Mouse (Mus musculus): ENCODE data around the gene Fam228b. TPM values are rescaled to one million over a fixed set of nuclear protein-coding genes. Genes with fewer than 3 reads are reported as not detected.
"Not testable (repeated sequence)": the region's sequence is repeated elsewhere in the genome, so short reads cannot be mapped to it uniquely, and the experiment has no call there.

Fam228b gene
- polyA plus RNA-seq, 1 experiment from 2014 or later: 0.11 TPM

DNA sequence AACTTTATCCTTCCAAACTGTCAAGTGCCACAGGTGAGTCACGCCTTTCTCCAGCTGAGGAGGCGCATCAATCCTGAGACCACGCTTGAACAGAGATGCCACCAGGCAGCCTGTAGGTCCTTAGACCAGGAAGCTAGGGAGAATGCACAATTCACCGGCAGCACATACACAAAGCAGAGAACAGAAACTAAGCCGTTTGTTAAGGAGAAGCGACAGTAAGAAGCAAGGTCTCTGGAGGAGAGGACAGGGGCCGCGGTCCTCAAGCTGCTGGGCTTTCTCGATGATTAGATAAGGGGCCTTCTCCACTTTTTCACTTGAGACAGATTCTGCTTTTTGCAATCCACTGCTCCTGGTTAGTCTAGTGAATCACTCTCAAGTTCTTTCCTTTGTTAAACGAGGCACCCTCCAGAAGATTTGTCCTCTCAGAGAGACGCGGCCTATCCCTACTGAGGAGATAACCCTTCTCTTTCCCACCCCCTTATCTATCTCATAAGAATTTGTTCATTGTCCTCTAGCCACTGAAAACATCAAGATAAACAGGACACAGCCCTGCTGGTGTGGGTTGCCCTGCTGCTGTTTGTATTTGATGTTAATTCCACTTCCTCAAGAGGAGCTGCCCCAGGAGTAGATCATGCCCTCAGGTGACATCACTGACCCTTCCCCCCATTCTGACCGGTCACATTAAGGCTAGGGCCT is 49.9 kb downstream of the Fam228b start:
- H3K79me2 ChIP-seq (ENCODE audit: inconsistent target): no peaks in the 10 kb centered on the region
- H3K4me3 ChIP-seq (ENCODE audit: inconsistent target): no peak overlapping the region
- no peaks in the 10 kb centered on the region for H3K36me3 ChIP-seq (ENCODE audit: inconsistent target)
- no peak overlapping the region for H3K27ac ChIP-seq
- 41% methylated on average over 12 of the region's 13 CpGs for WGBS (ENCODE audit: missing documents)

- no peak overlapping the region for H3K27ac ChIP-seq
- no peaks in the 10 kb centered on the region for H3K79me2 ChIP-seq (ENCODE audit: inconsistent target)
- H3K4me3 ChIP-seq (ENCODE audit: inconsistent target): no peak overlapping the region
- H3K36me3 ChIP-seq (ENCODE audit: inconsistent target): peaks cover 10% of the 10 kb centered on the region; the same call in 1 of the 2 replicates
- WGBS (ENCODE audit: missing documents): 2% methylated on average over 7 of the region's 7 CpGs
Measured at GRCm38 (mm10) chr12:4717417-4717816, 51.6 kb downstream of the Fam228b start.

- Histone ChIP-seq H3K36me3 (ENCODE audit: inconsistent target) (peaks cover 27% of the 10 kb centered on the region), H3K4me3 (ENCODE audit: inconsistent target) (no peak overlapping the region), H3K27ac (no peak overlapping the region), H3K79me2 (ENCODE audit: inconsistent target) (no peaks in the 10 kb centered on the region)
- 93% methylated on average over 10 of the region's 10 CpGs for WGBS (ENCODE audit: missing documents)
Measured at GRCm38 (mm10) chr12:4715606-4716005, 53.5 kb downstream of the Fam228b start.

- no peak overlapping the region for H3K4me3 ChIP-seq (ENCODE audit: inconsistent target)
- no peak overlapping the region for H3K27ac ChIP-seq
- no peaks in the 10 kb centered on the region for H3K79me2 ChIP-seq (ENCODE audit: inconsistent target)
- 96% methylated on average over 4 of the region's 4 CpGs for WGBS (ENCODE audit: missing documents)
- H3K36me3 ChIP-seq (ENCODE audit: inconsistent target): peaks cover 50% of the 10 kb centered on the region
Measured at GRCm38 (mm10) chr12:4713361-4713760, 55.7 kb downstream of the Fam228b start.

DNA sequence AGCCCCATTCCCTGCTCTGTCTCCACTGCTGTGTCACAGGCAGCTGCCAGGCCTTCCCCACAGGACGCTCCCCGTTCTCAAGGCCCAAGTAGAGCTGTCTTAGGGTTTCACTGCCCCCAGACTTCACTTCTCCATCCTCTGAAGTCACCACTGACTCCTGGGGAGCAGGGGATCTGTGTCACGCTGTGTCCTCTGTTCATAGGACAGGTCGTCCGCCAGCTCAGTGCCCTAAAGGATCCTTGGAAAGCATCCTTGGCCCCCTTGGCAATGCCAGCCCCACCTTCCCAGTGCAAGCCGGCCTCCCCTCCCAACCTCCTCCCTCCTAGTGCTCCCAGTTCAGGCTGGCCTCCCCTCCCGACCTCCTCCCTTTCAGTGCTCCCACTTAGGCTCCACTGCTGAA is 59.1 kb downstream of the Fam228b start:
- WGBS (ENCODE audit: missing documents): 88% methylated on average over 5 of the region's 7 CpGs
- no peak overlapping the region for H3K27ac ChIP-seq
- peaks cover 75% of the 10 kb centered on the region for H3K36me3 ChIP-seq (ENCODE audit: inconsistent target)

DNA sequence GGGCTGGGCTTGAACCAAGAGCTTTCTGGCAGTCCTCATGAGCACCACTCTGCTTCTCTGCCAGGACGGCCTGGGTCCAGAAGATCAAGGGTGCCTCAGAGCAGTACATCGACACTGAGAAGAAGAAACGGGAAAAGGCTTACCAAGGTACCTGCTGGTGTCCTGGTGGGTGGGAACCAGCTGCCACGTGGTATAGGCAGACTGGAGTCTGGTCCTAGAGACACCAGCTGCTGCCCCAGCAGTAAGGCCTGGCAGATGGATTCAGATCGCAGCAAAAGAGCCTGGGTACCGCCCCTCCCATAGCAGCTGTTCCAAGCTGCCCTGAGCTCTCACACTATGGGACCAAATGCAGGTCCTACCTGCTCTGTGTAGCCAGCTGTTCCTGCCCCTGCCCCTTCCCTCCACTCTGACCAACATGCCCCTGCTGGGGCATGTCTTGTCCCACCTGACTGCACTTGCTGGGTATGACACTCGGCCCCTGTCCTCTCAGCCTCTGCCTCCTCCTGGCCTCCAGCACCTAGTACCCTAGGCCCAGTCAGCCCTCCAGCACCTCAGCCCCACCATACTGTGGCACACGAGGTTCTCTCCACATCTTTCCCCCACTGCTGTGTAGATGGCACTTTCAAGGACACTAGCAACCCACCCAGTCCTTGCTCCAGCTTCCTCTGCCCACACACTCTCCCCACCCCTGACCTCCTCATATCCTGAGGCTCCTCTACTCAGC is 60.0 kb downstream of the Fam228b start:
- peaks cover 75% of the 10 kb centered on the region for H3K36me3 ChIP-seq (ENCODE audit: inconsistent target)
- WGBS (ENCODE audit: missing documents): 96% methylated on average over 8 of the region's 8 CpGs

More for the DNA sequence above, 59.1 kb downstream of the Fam228b start:
- Histone ChIP-seq H3K4me3 (ENCODE audit: inconsistent target) (no peak overlapping the region), H3K79me2 (ENCODE audit: inconsistent target) (no peaks in the 10 kb centered on the region)

DNA sequence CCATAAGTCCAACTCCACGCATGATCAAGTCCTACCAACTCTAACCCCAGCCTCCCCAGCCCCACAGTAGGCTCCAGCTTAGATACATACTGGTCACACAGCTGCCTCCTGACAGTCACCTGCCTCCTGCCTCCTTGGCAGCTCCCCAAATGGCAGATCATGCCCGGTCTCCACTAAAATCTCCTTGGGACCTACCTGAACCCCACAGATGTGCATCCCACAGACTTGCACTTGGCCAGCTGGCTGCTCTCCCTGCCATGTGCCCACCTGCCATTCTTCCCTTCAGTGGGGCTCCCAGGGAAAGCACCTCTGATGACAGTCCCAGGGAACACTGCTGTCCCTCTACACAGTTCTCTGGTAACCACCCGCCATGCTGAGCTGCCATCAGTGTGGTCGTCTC is 60.8 kb downstream of the Fam228b start:
- H3K36me3 ChIP-seq (ENCODE audit: inconsistent target): peaks cover 74% of the 10 kb centered on the region
- H3K79me2 ChIP-seq (ENCODE audit: inconsistent target): no peaks in the 10 kb centered on the region
- H3K27ac ChIP-seq: no peak overlapping the region
- 84% methylated on average over 4 of the region's 4 CpGs for WGBS (ENCODE audit: missing documents)
- H3K4me3 ChIP-seq (ENCODE audit: inconsistent target): no peak overlapping the region

More for the DNA sequence above, 60.0 kb downstream of the Fam228b start:
- Histone ChIP-seq H3K4me3 (ENCODE audit: inconsistent target) (no peak overlapping the region), H3K27ac (no peak overlapping the region), H3K79me2 (ENCODE audit: inconsistent target) (no peaks in the 10 kb centered on the region)

DNA sequence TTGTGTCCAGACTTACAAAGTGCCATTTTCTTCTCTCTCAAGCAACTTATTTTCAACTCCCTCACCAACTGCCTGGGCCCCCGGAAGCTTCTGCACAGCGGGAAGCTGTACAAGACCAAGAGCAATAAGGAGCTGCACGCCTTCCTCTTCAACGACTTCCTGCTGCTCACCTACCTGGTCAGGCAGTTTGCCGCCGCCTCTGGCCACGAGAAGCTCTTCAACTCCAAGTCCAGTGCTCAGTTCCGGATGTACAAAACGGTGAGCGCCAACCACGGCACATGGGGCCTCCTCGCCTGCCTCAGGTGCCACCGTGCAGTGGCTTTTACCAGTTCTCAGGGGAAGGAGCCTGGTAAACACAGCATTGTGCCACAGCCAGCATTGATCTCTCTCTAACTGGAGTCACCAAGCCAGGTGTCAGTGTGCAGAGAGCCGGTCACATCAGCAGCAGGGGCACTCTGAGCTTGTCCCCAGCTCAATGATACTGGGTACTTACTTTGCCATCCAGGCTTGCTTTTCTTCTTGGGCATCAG is 61.5 kb downstream of the Fam228b start:
- 70% methylated on average over 14 of the region's 14 CpGs for WGBS (ENCODE audit: missing documents)

DNA sequence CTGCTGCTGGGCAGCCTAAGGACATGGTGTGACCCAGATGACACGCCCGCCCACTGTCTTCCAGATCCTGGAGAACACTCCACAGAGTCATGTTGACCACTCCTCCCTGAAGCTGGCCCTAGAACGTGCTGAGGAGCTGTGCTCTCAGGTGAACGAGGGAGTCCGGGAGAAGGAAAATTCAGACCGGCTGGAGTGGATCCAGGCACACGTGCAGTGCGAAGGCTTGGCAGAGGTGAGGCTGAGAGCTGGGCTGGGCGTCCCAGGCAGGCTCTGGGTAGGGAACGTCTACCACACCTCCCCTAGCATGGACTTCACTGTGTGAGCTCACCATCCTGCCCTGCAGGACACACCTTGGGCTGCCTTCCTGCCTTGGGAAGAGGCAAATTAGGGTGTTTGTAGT is 62.2 kb downstream of the Fam228b start:
- WGBS (ENCODE audit: missing documents): 96% methylated on average over 10 of the region's 10 CpGs
- no peak overlapping the region for H3K27ac ChIP-seq
- peaks cover 67% of the 10 kb centered on the region for H3K36me3 ChIP-seq (ENCODE audit: inconsistent target)
- no peaks in the 10 kb centered on the region for H3K79me2 ChIP-seq (ENCODE audit: inconsistent target)
- H3K4me3 ChIP-seq (ENCODE audit: inconsistent target): no peak overlapping the region

More for the DNA sequence above, 61.5 kb downstream of the Fam228b start:
- H3K36me3 ChIP-seq (ENCODE audit: inconsistent target): peaks cover 70% of the 10 kb centered on the region
- H3K27ac ChIP-seq: no peak overlapping the region
- H3K4me3 ChIP-seq (ENCODE audit: inconsistent target): no peak overlapping the region
- no peaks in the 10 kb centered on the region for H3K79me2 ChIP-seq (ENCODE audit: inconsistent target)

- Histone ChIP-seq H3K4me3 (ENCODE audit: inconsistent target) (no peak overlapping the region), H3K79me2 (ENCODE audit: inconsistent target) (no peaks in the 10 kb centered on the region), H3K27ac (no peak overlapping the region), H3K36me3 (ENCODE audit: inconsistent target) (peaks cover 67% of the 10 kb centered on the region)
- WGBS (ENCODE audit: missing documents): 89% methylated on average over 5 of the region's 5 CpGs
Measured at GRCm38 (mm10) chr12:4706175-4706574, 62.9 kb downstream of the Fam228b start.

- not testable (repeated sequence) for H3K4me3 ChIP-seq (ENCODE audit: inconsistent target)
- peaks cover 68% of the 10 kb centered on the region for H3K36me3 ChIP-seq (ENCODE audit: inconsistent target)
Measured at GRCm38 (mm10) chr12:4705626-4706025, 63.4 kb downstream of the Fam228b start.

GRCm38 (mm10) chr12:4694534-4694933 is 74.5 kb downstream of the Fam228b start:
- Histone ChIP-seq H3K4me3 (ENCODE audit: inconsistent target) (no peak overlapping the region), H3K36me3 (ENCODE audit: inconsistent target) (peaks cover 39% of the 10 kb centered on the region), H3K27ac (no peak overlapping the region), H3K79me2 (ENCODE audit: inconsistent target) (no peaks in the 10 kb centered on the region)
- 94% methylated on average over 1 of the region's 1 CpGs for WGBS (ENCODE audit: missing documents)

More at GRCm38 (mm10) chr12:4705626-4706025, 63.4 kb downstream of the Fam228b start:
- WGBS (ENCODE audit: missing documents): 98% methylated on average over 6 of the region's 6 CpGs
- H3K27ac ChIP-seq; H3K79me2 ChIP-seq (ENCODE audit: inconsistent target): not testable (repeated sequence)

GRCm38 (mm10) chr12:4691193-4691592 is 77.9 kb downstream of the Fam228b start:
- Histone ChIP-seq H3K27ac (no peak overlapping the region), H3K36me3 (ENCODE audit: inconsistent target) (peaks cover 28% of the 10 kb centered on the region), H3K4me3 (ENCODE audit: inconsistent target) (no peak overlapping the region), H3K79me2 (ENCODE audit: inconsistent target) (no peaks in the 10 kb centered on the region)
- 95% methylated on average over 3 of the region's 3 CpGs for WGBS (ENCODE audit: missing documents)

All from macrophage (primary cell).